Mouse (Mus musculus) hindbrain, embryonic 10.5 days (tissue): ENCODE measurements around the gene Ctu2. TPM values are rescaled to one million over a fixed set of nuclear protein-coding genes. Genes with fewer than 3 reads are reported as not detected.
A peak's percentile ranks its signal among the peaks of the same experiment; 100 is the strongest.

Source experiments
- DNase-seq: peaks from one replicate; pipeline ENCODE4 v3.0.0-alpha.2; 2017; ENCODE audit warnings: low spot score
- H3K27ac ChIP-seq: fragments of 300-500 bp; sonication (generic); 2 replicates; pipeline ENCODE4 v1.5.1; 2016; ENCODE audit warnings: mild to moderate bottlenecking, moderate library complexity
- H3K27me3 ChIP-seq: fragments of 300-500 bp; sonication (generic); 2 replicates; pipeline ENCODE4 v1.6.1; 2016; ENCODE audit warnings: mild to moderate bottlenecking; ENCODE audit not compliant: poor library complexity, insufficient read depth, severe bottlenecking
- H3K36me3 ChIP-seq: fragments of 300-500 bp; sonication (generic); 2 replicates; pipeline ENCODE4 v1.6.1; 2016; ENCODE audit warnings: mild to moderate bottlenecking, moderate library complexity
- H3K4me1 ChIP-seq: fragments of 300-500 bp; sonication (generic); replicated peaks from 2 replicates; pipeline ENCODE4 v1.6.1; 2016; ENCODE audit warnings: mild to moderate bottlenecking
- H3K4me3 ChIP-seq: fragments of 300-500 bp; sonication (generic); 2 replicates; pipeline ENCODE4 v1.5.1; 2016; ENCODE audit warnings: mild to moderate bottlenecking, moderate library complexity
- H3K9me3 ChIP-seq: fragments of 300-500 bp; sonication (generic); 2 replicates; pipeline ENCODE4 v1.6.1; 2016; ENCODE audit warnings: mild to moderate bottlenecking, moderate library complexity
- WGBS: fragments of 180-500 bp; shearing (Covaris S2); methylation state at CpG from one replicate; pipeline ENCODE4 v1.1.7; 2016; 5-methylcytosine and 5-hydroxymethylcytosine counted together
- polyA plus RNA-seq: library from polyadenylated mRNA; unstranded; fragments of >200 nt; fragmentation: Nextera tagmentation; extraction: Ambion mirVana; gene quantifications from 2 replicates; pipeline ENCODE4 v1.2.1, GENCODE M21; 2016

The Ctu2 gene
- polyA plus RNA-seq, 1 experiment from 2014 or later = 74.7 TPM

DNA sequence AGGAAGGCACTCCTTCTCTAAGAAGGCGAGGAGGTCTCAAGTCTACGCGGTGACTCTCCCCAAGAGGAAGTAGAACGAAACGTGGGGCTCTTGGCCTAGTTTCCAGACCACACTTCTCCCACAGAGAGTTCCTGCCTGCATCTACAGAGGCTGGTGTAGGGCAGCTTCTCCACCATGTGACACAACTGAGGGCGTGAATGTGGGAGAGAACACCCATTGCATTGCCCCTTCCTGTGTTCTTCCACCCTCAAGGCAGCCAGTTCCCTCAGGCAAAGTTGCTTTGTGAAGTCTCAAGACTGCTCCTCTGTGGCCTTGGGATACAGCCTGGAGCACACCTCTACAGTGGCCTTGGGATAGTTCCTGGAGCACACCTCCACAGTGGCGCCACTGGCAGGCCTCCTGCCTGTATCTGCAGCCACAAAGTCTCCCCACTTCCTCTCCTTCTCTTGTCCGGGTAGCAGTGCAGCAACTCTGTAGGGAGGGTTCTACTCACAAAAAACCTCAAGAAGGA lies 2.0 kb upstream of the Ctu2 start:
- WGBS = 92% methylated on average over 8 of the region's 8 CpGs
- Histone ChIP-seq H3K36me3 (peaks cover 55% of the 10 kb centered on the region), H3K9me3 (no peaks in the 10 kb centered on the region), H3K27me3 (no peaks in the 10 kb centered on the region), H3K4me3 (peak overlapping the region; percentile 85; the same call in 1 of the 2 replicates), H3K27ac (no peak overlapping the region), H3K4me1 (peaks cover 28% of the 10 kb centered on the region)
- no peak for DNase-seq

DNA sequence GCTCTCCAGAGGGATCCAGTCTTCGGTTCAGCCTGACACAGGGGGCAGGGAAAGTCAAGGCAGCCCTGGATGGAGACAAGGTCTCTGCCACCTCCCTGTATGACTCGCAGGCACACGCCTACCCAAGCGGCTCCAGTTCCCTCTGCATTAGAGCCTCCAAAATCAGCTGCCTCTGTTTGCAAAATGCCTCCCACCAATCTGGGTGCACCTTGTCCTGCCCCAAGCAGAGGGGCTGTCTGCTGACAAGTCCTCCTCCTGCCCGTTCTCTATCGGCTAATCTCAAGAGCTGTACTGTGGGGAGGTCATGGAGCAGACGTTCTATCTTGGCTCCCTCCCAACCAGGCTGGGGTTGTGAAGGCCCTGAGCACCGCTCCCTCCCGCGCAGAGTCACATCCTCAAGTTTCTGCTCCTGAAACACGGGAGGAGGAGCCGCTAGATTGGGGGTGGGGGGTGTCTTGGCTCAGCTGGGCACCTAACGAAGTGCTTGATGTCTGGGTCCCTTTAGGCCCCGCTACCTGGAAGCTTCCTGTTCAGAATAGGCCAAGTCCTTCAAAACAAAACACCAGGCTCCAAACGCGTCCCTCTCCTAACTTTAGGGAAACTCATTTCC lies 887 bp upstream of the Ctu2 start:
- peaks cover 56% of the 10 kb centered on the region for H3K36me3 ChIP-seq

DNA sequence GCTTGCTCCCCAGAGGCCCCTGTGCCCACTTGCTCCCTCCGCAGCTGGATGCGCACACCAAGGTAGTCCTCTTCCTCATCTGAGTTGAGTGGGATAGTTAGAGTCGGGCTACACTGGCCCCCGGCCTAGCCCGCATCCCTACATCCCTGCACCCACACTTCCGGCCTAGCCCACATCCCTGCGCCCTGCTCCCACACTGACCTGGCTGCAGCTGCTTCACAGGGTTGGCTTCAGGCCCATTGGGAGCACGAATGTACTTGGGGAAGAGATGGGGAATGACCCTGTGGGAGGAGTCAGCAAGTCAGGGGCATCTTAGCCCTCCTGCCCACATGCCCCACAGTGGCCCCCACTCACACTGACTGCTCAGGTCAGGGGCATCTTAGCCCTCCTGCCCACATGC lies 6.5 kb downstream of the Ctu2 start:
- 97% methylated on average over 8 of the region's 8 CpGs for WGBS
- no peaks in the 10 kb centered on the region for H3K27me3 ChIP-seq
- no peaks in the 10 kb centered on the region for H3K9me3 ChIP-seq
- H3K4me3 ChIP-seq = no peak overlapping the region
- peaks cover 99% of the 10 kb centered on the region for H3K36me3 ChIP-seq
- peaks cover 2% of the 10 kb centered on the region for H3K4me1 ChIP-seq
- DNase-seq = no peak
- no peak overlapping the region for H3K27ac ChIP-seq

More for the DNA sequence above, 887 bp upstream of the Ctu2 start:
- DNase-seq = no peak
- H3K27me3 ChIP-seq = no peaks in the 10 kb centered on the region
- peaks cover 28% of the 10 kb centered on the region for H3K4me1 ChIP-seq
- peak overlapping the region; percentile 92 for H3K27ac ChIP-seq
- 20% methylated on average over 16 of the region's 16 CpGs for WGBS
- H3K9me3 ChIP-seq = no peaks in the 10 kb centered on the region
- H3K4me3 ChIP-seq = peak overlapping the region; percentile 85

DNA sequence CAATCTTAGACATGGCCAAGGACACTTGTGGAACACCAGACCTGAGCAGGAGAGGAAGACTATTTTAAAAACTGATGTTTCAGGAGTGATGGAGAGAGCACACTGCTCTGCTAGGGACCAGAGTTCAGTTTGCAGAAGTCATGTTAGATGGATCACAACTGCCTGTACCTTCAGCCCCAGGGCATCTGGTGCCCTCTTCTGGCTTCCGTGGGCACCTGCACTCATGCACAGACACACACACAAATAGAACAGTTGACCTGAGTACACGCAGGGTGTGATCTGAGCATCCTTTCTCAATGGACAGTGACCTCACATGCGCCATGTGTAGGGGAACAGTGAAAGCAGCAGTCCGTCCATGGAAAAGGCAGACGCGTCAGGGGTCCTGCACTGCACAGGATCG lies 7.9 kb downstream of the Ctu2 start:
- peaks cover 95% of the 10 kb centered on the region for H3K36me3 ChIP-seq
- H3K4me1 ChIP-seq = no peaks in the 10 kb centered on the region
- no peak overlapping the region for H3K4me3 ChIP-seq
- 95% methylated on average over 7 of the region's 7 CpGs for WGBS
- no peaks in the 10 kb centered on the region for H3K9me3 ChIP-seq
- DNase-seq = no peak
- H3K27ac ChIP-seq = no peak overlapping the region
- no peaks in the 10 kb centered on the region for H3K27me3 ChIP-seq

DNA sequence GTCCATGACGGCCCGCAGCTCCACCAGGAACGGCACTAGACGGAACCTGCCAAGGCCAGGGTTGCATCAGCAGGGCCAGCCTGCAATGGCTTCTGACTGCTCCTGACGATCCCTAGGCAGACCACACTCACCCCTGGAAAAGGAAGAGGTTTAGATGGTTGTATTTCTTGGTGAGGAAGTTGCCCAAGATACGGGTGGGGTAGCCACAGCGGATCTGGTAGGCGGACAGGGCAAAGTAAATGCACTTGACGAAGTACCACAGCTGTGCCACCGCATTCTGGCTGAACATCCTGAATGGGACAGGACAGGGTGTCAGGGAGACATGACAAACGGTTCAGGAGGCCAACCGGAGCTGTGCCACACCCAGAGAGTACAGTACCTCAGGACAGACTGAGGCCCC lies 8.9 kb downstream of the Ctu2 start:
- no peak for DNase-seq
- Histone ChIP-seq H3K4me1 (no peaks in the 10 kb centered on the region), H3K36me3 (peaks cover 92% of the 10 kb centered on the region), H3K27ac (no peak overlapping the region), H3K27me3 (no peaks in the 10 kb centered on the region), H3K4me3 (no peak overlapping the region), H3K9me3 (no peaks in the 10 kb centered on the region)
- WGBS = 91% methylated on average over 12 of the region's 12 CpGs

DNA sequence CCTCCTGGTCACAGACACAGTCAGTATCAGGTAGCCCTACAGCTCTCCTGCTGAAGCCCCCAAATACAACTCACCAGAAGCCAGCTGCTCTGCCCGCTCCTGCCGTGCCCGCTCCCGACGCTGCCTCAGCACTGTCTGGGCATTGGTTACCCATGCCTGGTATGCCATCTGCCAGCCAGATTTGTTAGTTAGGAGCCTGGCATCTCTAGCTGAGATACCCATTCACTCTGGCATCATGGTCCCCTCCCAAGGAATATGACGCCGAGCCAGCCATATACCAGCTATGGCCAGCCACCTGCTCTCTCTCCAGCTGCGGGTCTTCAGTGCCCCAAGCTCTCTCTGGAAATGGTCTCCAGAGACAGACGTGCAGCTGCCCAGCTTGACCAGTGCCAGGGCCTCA lies 12.4 kb downstream of the Ctu2 start:
- Histone ChIP-seq H3K4me3 (no peak overlapping the region), H3K27me3 (no peaks in the 10 kb centered on the region), H3K36me3 (peaks cover 78% of the 10 kb centered on the region), H3K4me1 (no peaks in the 10 kb centered on the region), H3K9me3 (no peaks in the 10 kb centered on the region), H3K27ac (no peak overlapping the region)
- 93% methylated on average over 9 of the region's 9 CpGs for WGBS
- DNase-seq = no peak

DNA sequence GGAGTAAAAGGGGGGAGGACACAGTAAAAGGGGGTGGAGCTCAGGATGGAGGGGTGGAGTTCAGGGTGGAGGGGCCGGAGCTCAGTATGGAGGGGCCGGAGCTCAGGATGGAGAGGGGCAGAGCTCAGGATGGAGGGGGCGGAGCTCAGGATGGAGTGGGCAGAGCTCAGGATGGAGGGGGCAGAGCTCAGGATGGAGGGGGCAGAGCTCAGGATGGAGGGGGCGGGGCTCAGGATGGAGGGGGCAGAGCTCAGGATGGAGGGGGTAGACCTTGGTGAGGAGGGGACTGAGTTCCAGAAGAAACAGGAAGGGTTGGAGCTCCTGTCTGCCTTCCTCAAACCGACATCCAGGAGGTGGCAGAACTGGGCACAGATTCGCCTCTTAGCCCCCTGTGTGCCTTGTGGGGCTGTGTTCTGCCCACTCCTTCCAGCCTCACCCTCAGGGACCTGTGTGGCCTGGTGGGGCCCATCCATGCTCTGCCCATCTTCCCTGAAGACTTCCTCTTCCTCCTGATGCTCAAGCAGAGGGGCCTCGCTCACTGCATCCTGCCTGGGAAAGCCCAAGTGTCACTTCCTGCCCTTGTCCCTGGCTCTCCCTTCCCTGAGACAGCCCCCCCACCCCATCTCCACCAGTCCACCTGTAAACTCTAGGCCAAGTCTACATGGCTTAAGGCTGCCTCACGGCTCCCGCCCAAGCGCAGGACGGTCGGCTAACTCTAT lies 21.2 kb downstream of the Ctu2 start:
- DNase-seq = no peak
- H3K27ac ChIP-seq = no peak overlapping the region
- H3K27me3 ChIP-seq = no peaks in the 10 kb centered on the region
- 88% methylated on average over 12 of the region's 12 CpGs for WGBS
- peaks cover 49% of the 10 kb centered on the region for H3K36me3 ChIP-seq
- H3K4me3 ChIP-seq = no peak overlapping the region
- peaks cover 5% of the 10 kb centered on the region for H3K4me1 ChIP-seq
- no peaks in the 10 kb centered on the region for H3K9me3 ChIP-seq

DNA sequence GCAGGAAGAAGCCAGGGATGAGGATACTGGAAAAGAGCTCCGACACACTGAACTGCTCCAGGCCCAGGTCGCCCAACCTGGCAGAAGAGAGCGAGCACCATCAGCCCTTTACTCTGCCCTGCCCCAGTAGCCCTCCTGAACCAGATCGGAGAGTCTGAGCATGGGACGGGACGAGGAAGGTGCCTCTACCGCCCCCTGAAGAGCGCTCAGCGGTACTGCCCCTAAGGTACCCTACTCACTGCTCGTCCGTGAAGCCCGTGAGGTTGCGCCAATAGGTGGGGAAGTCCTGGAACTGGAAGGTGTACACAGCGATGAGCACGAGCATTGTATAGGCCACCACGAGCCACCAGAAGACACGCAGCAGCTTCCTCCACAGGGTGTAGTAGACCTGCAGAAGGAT lies 22.0 kb downstream of the Ctu2 start:
- Histone ChIP-seq H3K36me3 (peaks cover 46% of the 10 kb centered on the region), H3K27ac (no peak overlapping the region), H3K27me3 (no peaks in the 10 kb centered on the region), H3K9me3 (no peaks in the 10 kb centered on the region), H3K4me1 (peaks cover 5% of the 10 kb centered on the region), H3K4me3 (no peak overlapping the region)
- 74% methylated on average over 17 of the region's 17 CpGs for WGBS
- DNase-seq = no peak

DNA sequence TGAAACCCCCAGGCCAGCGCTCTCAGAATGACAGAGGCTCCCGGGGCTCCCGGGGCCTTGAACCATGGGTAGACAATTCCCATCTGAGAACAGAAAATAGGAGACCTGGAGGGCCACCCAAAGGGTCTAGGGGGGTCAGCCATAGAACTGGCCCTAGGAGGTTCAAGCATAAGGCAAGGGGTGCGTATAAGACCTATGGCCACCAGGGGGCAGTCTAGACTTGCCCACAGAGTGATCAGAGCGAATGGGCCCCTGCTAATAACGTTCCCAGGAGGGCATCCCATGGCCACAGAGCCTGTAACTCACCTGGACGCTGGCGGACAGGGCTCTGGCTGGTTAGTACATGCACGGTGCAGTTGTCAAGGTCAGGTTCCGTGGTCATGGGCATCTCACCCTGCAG lies 24.9 kb downstream of the Ctu2 start:
- peaks cover 15% of the 10 kb centered on the region for H3K4me1 ChIP-seq
- 39% methylated on average over 10 of the region's 10 CpGs for WGBS
- H3K27ac ChIP-seq = no peak overlapping the region
- H3K36me3 ChIP-seq = peaks cover 28% of the 10 kb centered on the region
- DNase-seq = peak; percentile 74
- H3K4me3 ChIP-seq = no peak overlapping the region
- H3K27me3 ChIP-seq = no peaks in the 10 kb centered on the region
- no peaks in the 10 kb centered on the region for H3K9me3 ChIP-seq

DNA sequence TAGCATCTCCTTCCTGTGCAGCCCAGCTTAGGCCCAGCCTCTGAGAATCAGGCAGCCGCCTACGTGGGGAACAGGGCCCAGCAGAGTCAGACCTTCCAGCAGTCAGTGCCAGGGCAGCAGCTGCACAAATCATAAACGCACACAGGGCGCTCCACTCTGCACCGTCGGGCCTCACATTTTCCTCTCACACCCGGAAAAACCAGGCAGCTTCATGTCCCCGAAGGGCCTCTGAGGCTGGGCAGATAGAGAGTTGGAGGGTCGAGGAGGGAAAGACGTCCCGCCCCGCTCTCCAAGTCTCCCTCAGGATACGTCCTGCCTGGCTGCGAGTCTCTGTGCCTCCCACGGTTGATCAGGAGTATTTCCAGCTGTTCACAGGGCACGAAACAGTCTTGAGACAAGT lies 35.6 kb downstream of the Ctu2 start:
- WGBS = 87% methylated on average over 16 of the region's 16 CpGs
- H3K27me3 ChIP-seq = no peaks in the 10 kb centered on the region
- peaks cover 25% of the 10 kb centered on the region for H3K4me1 ChIP-seq
- peak overlapping the region; percentile 41; the same call in 1 of the 2 replicates for H3K27ac ChIP-seq
- H3K4me3 ChIP-seq = no peak overlapping the region
- H3K36me3 ChIP-seq = no peaks in the 10 kb centered on the region
- no peak for DNase-seq
- H3K9me3 ChIP-seq = no peaks in the 10 kb centered on the region

DNA sequence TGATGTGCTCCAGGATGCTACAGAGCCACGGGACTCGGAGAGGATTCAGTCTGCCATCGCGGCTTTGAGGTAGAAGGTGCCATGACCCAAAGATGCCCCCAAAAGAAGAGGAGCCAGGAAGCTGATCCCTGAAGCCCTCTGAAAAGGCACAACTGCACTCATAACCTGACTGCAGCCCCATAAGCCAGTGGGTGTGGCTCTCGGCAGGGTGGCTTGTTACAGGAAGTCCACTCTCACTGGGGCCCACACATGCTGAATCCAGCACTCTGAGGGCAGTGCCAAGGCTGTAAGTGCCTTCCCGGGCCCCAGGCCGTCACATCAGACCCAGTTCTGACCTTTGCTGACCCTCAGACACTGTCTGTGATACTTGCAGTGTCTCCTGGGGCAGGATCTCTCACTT lies 36.4 kb downstream of the Ctu2 start:
- 77% methylated on average over 7 of the region's 7 CpGs for WGBS
- Histone ChIP-seq H3K36me3 (no peaks in the 10 kb centered on the region), H3K27me3 (no peaks in the 10 kb centered on the region), H3K9me3 (no peaks in the 10 kb centered on the region), H3K27ac (no peak overlapping the region), H3K4me1 (peaks cover 33% of the 10 kb centered on the region), H3K4me3 (no peak overlapping the region)
- no peak for DNase-seq

DNA sequence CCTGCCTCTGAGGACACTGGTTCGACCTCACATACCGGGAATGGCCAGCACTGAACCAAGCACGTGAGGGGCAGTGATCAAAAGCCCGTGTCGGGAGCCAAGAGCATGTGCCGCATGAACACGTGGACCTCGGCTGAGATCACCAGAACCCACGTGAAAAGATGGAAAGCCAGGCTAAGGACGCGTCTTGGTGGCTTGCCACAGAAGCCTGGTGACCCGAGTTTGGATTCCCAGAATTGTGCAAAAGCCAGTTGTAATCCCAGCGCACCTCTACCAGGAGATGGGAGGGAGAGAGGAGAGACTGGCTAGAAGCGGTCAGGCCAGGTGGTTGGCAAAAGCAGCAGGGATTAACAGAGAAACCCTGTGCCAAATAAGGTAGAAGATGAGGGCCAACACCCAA lies 39.8 kb downstream of the Ctu2 start:
- Histone ChIP-seq H3K4me1 (peaks cover 58% of the 10 kb centered on the region), H3K4me3 (no peak overlapping the region), H3K36me3 (no peaks in the 10 kb centered on the region), H3K9me3 (no peaks in the 10 kb centered on the region), H3K27me3 (no peaks in the 10 kb centered on the region), H3K27ac (peak overlapping the region; percentile 50)
- no peak for DNase-seq
- 92% methylated on average over 14 of the region's 14 CpGs for WGBS

DNA sequence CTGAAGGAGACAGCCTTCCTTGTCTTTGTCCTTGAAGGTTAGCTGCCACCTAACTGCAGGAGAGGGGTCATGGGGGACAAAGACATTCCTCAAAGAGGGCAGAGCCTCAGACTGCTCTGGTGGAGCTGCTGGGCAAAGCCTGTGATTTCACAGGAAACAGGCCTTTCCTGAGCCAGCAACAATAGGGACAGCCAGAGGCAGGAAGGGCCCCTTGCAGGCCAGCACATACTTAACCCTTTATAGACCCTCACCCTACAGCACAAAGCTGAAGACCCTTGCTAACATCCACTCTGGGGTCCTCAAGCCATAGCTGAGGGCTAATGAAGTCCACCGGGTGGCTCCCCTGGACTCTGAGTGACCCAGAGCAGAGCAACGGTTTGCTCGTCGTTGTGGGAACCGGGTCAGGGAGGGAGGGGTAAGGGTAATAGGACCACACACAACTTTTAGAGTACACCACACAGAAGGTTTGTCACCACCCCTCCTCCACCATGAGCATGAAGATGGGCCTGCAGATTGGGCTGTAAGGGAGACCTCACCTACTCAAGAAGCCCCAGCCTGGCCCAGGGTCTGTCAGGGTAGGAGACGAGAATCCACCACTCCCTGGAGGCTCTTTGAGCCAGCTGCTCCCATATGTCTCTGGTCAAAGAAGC lies 41.7 kb downstream of the Ctu2 start:
- Histone ChIP-seq H3K4me1 (peaks cover 53% of the 10 kb centered on the region), H3K4me3 (peak overlapping the region; percentile 21)

More for the DNA sequence above, 41.7 kb downstream of the Ctu2 start:
- no peaks in the 10 kb centered on the region for H3K36me3 ChIP-seq
- peak; percentile 61 for DNase-seq
- peak overlapping the region; percentile 90 for H3K27ac ChIP-seq
- WGBS = 30% methylated on average over 6 of the region's 6 CpGs
- H3K9me3 ChIP-seq = no peaks in the 10 kb centered on the region
- no peaks in the 10 kb centered on the region for H3K27me3 ChIP-seq
